Mouse (Mus musculus) layer of hippocampus, adult 2 months (tissue): ENCODE results near the gene Frmpd2. TPM values are rescaled to one million over a fixed set of nuclear protein-coding genes. Genes with fewer than 3 reads are reported as not detected.
"Not testable (repeated sequence)": the region's sequence is repeated elsewhere in the genome, so short reads cannot be mapped to it uniquely, and the experiment has no call there.

Source experiments
- DNase-seq, 2 experiments: peaks; one replicate each; pipeline ENCODE4 v3.0.0; 2022; ENCODE audit warnings: low spot score in 2 of 2
- H3K27ac ChIP-seq: fragments of 200-600 bp; 2 replicates; pipeline ENCODE4 v1.8.1; 2022
- H3K4me3 ChIP-seq: fragments of 200-600 bp; 2 replicates; pipeline ENCODE4 v1.8.1; 2022; ENCODE audit warnings: mild to moderate bottlenecking
- CTCF ChIP-seq: fragments of 200-600 bp; conservative IDR thresholded peaks from 2 replicates; pipeline ENCODE4 v1.8.1; 2022; ENCODE audit warnings: antibody characterized with exemption, mild to moderate bottlenecking, moderate library complexity
- long read RNA-seq, 2 experiments: library from polyadenylated mRNA; stranded (forward); transcript quantifications; one replicate each; pipeline ENCODE4 v2.0.0; 2021; ENCODE audit warnings: borderline mapping rate in 2 of 2
- total RNA-seq, 2 experiments: library from RNA; stranded (reverse); gene quantifications; 2 replicates each; pipeline ENCODE4 v1.2.3; 2021

The Frmpd2 gene
- under 1 TPM; 0.29 to 0.74 TPM for total RNA-seq
- long read RNA-seq, experiment 1 = 0 reads
- long read RNA-seq, experiment 2, partial matches to known transcripts = 0 of 1 reads
- long read RNA-seq, experiment 2, other reads (novel, unspliced or antisense) = 1 of 1 reads

DNA sequence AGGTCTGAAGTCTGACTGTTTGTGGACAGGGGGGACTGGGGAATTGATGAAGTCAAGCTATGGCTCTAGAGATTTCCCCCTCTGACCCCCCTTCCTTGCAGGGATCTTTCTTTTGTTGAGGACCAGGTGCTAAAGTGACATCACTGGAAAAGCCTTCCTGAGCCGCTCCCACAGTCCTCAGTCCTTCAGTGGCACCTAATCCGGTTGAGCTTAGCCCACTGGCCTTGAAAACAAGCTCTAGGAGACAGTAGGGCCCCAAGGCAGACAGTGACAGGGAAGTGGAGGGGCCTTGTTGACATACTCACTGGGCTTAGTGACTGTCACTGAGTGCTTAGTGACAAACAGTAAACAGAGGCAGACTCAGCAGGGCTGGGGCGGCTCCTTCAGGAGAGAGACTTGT, at the start of gene Frmpd2:
TSS of gene Frmpd2 (plus strand) at position 366 of the 400 bp plus-strand sequence.
- no peak for TF ChIP-seq CTCF
- no peak within 1 kb of the TSS for H3K4me3 ChIP-seq
- H3K27ac ChIP-seq = no peak within 1 kb of the TSS
- no peak for DNase-seq

GRCm38 (mm10) chr14:33423003-33423402, 48.5 kb upstream of the Frmpd2 start:
- H3K4me3 ChIP-seq = no peak overlapping the region
- no peak overlapping the region for H3K27ac ChIP-seq
- no peak for DNase-seq
- no peak for TF ChIP-seq CTCF

GRCm38 (mm10) chr14:33424124-33424523, 47.4 kb upstream of the Frmpd2 start:
- Histone ChIP-seq H3K27ac (no peak overlapping the region), H3K4me3 (no peak overlapping the region)
- no peak for DNase-seq

DNA sequence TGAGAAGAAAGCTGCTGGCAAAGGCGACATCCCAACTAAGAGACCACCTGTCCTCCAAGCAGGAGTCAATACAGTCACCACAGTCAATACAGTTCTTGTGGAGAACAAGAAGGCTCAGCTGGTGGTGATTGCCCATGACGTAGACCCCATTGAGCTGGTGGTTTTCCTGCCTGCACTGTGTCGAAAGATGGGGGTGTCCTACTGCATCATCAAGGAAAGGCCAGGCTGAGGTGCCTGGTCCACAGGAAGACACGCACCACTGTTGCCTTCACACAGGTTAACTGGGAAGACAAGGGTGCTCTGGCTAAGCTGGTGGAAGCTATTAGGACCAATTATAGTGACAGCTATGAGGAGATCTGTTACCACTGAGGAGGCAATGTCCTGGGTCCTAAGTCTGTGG, 39.0 kb upstream of the Frmpd2 start:
- DNase-seq, H3K4me3 ChIP-seq, H3K27ac ChIP-seq: not testable (repeated sequence)

More at GRCm38 (mm10) chr14:33424124-33424523, 47.4 kb upstream of the Frmpd2 start:
- TF ChIP-seq CTCF = no peak

GRCm38 (mm10) chr14:33443780-33444179, 27.7 kb upstream of the Frmpd2 start:
- TF ChIP-seq CTCF = no peak
- H3K4me3 ChIP-seq = no peak overlapping the region
- DNase-seq = no peak
- H3K27ac ChIP-seq = no peak overlapping the region

GRCm38 (mm10) chr14:33445962-33446361, 25.5 kb upstream of the Frmpd2 start:
- Histone ChIP-seq H3K27ac (peak overlapping the region; percentile 97), H3K4me3 (peak overlapping the region; percentile 76)
- no peak for DNase-seq
- no peak for TF ChIP-seq CTCF

DNA sequence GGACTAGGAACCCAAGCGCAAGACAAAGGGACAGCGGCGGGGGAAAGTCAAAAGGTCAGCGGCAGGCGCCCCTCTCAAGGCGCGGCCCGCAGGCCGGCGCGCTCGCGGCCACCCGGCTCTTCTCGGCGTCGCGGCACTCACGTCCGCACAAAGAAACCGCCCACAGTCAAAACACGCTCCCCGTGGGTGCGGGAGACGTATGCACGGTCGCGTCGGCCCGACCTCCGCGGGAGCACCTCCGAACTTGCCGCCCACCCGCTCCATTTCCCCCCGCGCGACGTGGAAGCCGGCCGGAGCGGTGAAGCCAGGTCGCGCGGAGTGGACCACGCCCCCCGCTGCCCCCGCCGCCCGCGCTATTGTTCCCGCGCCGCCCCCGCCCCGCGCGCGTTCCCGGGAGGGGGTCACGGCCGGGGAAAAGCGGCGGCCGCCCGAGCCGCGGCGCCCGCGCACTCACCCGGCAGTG, 24.9 kb upstream of the Frmpd2 start:
- peak in 1 of 2 experiments; percentile 23 for DNase-seq
- peak overlapping the region; percentile 97 for H3K27ac ChIP-seq
- H3K4me3 ChIP-seq = peak overlapping the region; percentile 76
- TF ChIP-seq CTCF = no peak

GRCm38 (mm10) chr14:33447027-33447569, 24.4 kb upstream of the Frmpd2 start, which contains the start of gene Mapk8:
TSS of gene Mapk8 (minus strand) at chr14:33447158.
- DNase-seq = peak; percentile 96 to 97
- Histone ChIP-seq H3K4me3 (peak within 1 kb of the TSS; percentile 76), H3K27ac (peak within 1 kb of the TSS; percentile 97)
- TF ChIP-seq CTCF = peak; percentile 46

GRCm38 (mm10) chr14:33448276-33448675, 23.2 kb upstream of the Frmpd2 start:
- Histone ChIP-seq H3K4me3 (no peak overlapping the region), H3K27ac (no peak overlapping the region)
- TF ChIP-seq CTCF = no peak
- DNase-seq = no peak

GRCm38 (mm10) chr14:33449296-33449840, 22.1 kb upstream of the Frmpd2 start:
- Histone ChIP-seq H3K4me3 (no peak overlapping the region), H3K27ac (no peak overlapping the region)
- no peak for TF ChIP-seq CTCF
- DNase-seq = peak in 1 of 2 experiments; percentile 16

DNA sequence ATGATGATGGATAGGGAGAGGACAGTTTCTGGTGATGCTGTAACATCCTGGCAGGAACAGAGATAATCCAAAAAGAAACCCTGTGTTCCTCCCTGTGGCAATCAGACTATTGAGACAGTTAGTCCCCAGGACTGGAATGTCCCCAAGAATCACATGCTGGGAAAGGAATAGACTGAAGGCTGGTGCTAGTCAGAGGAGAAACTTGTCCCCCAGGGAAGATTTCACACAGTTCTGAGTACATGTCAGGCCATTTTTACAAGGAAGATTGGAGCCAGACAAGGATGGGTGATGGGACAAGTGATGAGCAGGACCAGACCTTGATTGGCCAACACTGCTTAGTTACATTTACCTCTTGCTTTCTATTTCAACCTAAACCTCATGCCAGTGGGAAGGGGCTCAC, 21.2 kb upstream of the Frmpd2 start:
- Histone ChIP-seq H3K4me3 (no peak overlapping the region), H3K27ac (no peak overlapping the region)
- TF ChIP-seq CTCF = no peak
- DNase-seq = no peak

GRCm38 (mm10) chr14:33463658-33464057, 7.8 kb upstream of the Frmpd2 start:
- DNase-seq = no peak
- no peak for TF ChIP-seq CTCF
- H3K4me3 ChIP-seq = no peak overlapping the region
- H3K27ac ChIP-seq = no peak overlapping the region

GRCm38 (mm10) chr14:33467766-33468165, 3.7 kb upstream of the Frmpd2 start:
- TF ChIP-seq CTCF = no peak
- Histone ChIP-seq H3K27ac (no peak overlapping the region), H3K4me3 (no peak overlapping the region)
- DNase-seq = no peak

DNA sequence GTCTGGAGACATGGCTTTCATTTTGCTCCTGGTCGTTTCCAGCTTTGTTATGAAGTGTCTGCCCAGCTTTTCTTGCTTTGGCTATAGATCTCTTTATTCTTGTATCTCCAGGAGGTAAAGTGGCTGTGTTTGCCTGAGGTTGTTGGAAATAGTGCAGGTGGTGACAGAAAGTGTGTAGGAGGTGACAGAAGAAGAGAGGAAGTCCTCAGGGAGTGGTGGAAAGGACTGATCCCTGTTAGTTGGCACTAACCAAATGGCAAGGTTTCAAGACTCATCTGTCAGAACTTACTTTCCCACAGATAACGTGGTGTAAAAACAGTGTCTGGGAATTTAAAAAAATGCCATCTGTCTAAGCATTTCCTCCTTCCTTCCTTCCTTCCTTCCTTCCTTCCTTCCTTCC, 3.0 kb downstream of the Frmpd2 start:
- peak in 1 of 2 experiments; percentile 41 for DNase-seq
- no peak for TF ChIP-seq CTCF

More for the DNA sequence above, 3.0 kb downstream of the Frmpd2 start:
- Histone ChIP-seq H3K27ac (no peak overlapping the region), H3K4me3 (no peak overlapping the region)
